Mouse (Mus musculus) spleen, adult 2 months (tissue): ENCODE measurements at regions not wholly inside any gene's neighbourhood (a gene's known extent, or its start where the extent isn't known, plus 50 kb on each side); places are given as distances from the start of the nearest gene placed in this dataset.

Experiments
- CTCF ChIP-seq: fragments of 200-500 bp; IDR thresholded peaks from 2 replicates; pipeline ENCODE4 v1.5.1; 2011; ENCODE audit warnings: mild to moderate bottlenecking, inconsistent platforms; ENCODE audit not compliant: insufficient read depth, insufficient read length, insufficient replicate concordance; ENCODE audit errors: extremely low read depth
- POLR2A ChIP-seq: fragments of 200-500 bp; IDR thresholded peaks from 2 replicates; pipeline ENCODE4 v1.6.1; 2011; ENCODE audit warnings: low read depth, low read length, inconsistent platforms

GRCm38 (mm10) chr8:88454906-88455305, 66.2 kb upstream of the Nkd1 start:
- TF ChIP-seq CTCF (no peak), POLR2A (no peak)
